Comparison of ENCODE assay signal across 13 mouse cellular contexts in the genomic region with DNA sequence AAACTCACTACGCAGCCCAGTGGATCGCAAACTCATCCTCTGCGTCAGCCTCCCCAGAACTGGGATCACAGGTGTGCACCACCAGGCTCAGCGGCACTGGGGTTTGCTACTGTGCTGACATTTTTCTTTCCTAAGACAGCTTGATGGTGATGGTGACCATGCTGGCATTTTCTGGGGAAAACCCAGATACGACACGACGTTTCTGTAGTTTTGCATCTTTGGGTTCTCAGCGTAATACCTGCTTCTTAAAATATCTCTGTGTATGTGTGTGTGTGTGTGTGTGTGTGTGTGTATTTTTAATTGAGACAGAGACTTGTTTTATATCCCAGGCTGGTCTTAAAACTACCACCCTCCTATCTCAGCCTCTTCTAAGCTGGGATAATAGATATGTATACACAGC. TPM values are rescaled to one million over a fixed set of nuclear protein-coding genes. Genes with fewer than 3 reads are reported as not detected.
DNase-seq lines count a peak whose midpoint lies in the region; ATAC-seq and TF ChIP-seq lines count a peak whose summit lies in the region.
"Had no signal": no experiment of that assay in that cellular context is flagged by ENCODE, and none has a peak within 500 bp of the region (broad histone marks: within the 10 kb centered on the region; RNA-seq: fewer than 3 reads in every experiment).

No protein-coding gene starts in this region.

- peaks cover 6% of the 10 kb centered on the region; the same call in 1 of the 2 replicates for H3K27me3 ChIP-seq in heart, embryonic 15.5 days
- H3K27me3 ChIP-seq in limb, embryonic 13.5 days = peaks cover 8% of the 10 kb centered on the region; the same call in 1 of the 2 replicates
- no peaks in the 10 kb centered on the region; the same call in 1 of the 2 replicates for H3K27me3 ChIP-seq in limb, embryonic 10.5 days (ENCODE audit: low read depth, poor library complexity, severe bottlenecking)
- H3K27me3 ChIP-seq in limb, embryonic 14.5 days (ENCODE audit: control insufficient read depth, insufficient read depth, low read length) = no peaks in the 10 kb centered on the region
- H3K27me3 ChIP-seq: forebrain, embryonic 13.5 days had no signal

- H3K4me3 ChIP-seq in heart, embryonic 15.5 days = no peak overlapping the region
- H3K4me3 ChIP-seq in limb, embryonic 13.5 days = no peak overlapping the region
- H3K4me3 ChIP-seq in limb, embryonic 10.5 days = no peak overlapping the region
- peak overlapping the region; percentile 34 for H3K4me3 ChIP-seq in brown adipose tissue, adult 24 weeks (ENCODE audit: insufficient read depth, low read depth, low read length)
- no peak overlapping the region for H3K4me3 ChIP-seq in limb, embryonic 14.5 days (replicated peaks; ENCODE audit: low read length)
- H3K4me3 ChIP-seq: forebrain, embryonic 13.5 days; liver, embryonic 12.5 days; myocyte had no signal

- no peak for DNase-seq in heart, adult 11 months
- DNase-seq in limb, embryonic 10.5 days (ENCODE audit: low spot score) = no peak
- DNase-seq in limb, embryonic 14.5 days (ENCODE audit: low spot score) = no peak
- DNase-seq in adrenal gland, adult 8-10 months = no peak
- DNase-seq in thymus, postnatal 36 days = no peak
- DNase-seq: cerebellum, adult 11 months; thymus, adult 18-20 months had no signal

- no peak for TF ChIP-seq POLR2A in limb, embryonic 14.5 days (IDR thresholded peaks at IDR 0.05; ENCODE audit: borderline replicate concordance, extremely low read depth, insufficient read depth, insufficient read length)

- no peak overlapping the region for H3K27ac ChIP-seq in heart, embryonic 15.5 days
- no peak overlapping the region for H3K27ac ChIP-seq in limb, embryonic 13.5 days
- H3K27ac ChIP-seq in limb, embryonic 10.5 days = no peak overlapping the region
- H3K27ac ChIP-seq in brown adipose tissue, adult 24 weeks (replicated peaks; ENCODE audit: low read depth, low read length) = 0 out of 2 replicates have a peak overlapping the region, but pooled peaks have one; percentile 36
- H3K27ac ChIP-seq in limb, embryonic 14.5 days (replicated peaks; ENCODE audit: low read depth, low read length) = no peak overlapping the region
- H3K27ac ChIP-seq: forebrain, embryonic 13.5 days; liver, embryonic 12.5 days had no signal

- H3K4me2 ChIP-seq in heart, embryonic 15.5 days = peak overlapping the region; percentile 48
- H3K4me2 ChIP-seq in limb, embryonic 13.5 days (replicated peaks) = peak overlapping the region; percentile 19; the same call in 1 of the 2 replicates
- H3K4me2 ChIP-seq in limb, embryonic 14.5 days (replicated peaks; ENCODE audit: low read depth, low read length, severe bottlenecking) = peak overlapping the region; percentile 23; the same call in 1 of the 2 replicates
- H3K4me2 ChIP-seq: forebrain, embryonic 13.5 days; liver, embryonic 12.5 days had no signal

- 81% methylated on average over 8 of the region's 8 CpGs for WGBS in heart, embryonic 15.5 days
- 75% methylated on average over 8 of the region's 8 CpGs for WGBS in limb, embryonic 13.5 days
- WGBS in limb, embryonic 10.5 days = 85% methylated on average over 8 of the region's 8 CpGs
- 78% methylated on average over 8 of the region's 8 CpGs for WGBS in limb, embryonic 14.5 days

- H3K9me3 ChIP-seq in heart, embryonic 15.5 days (replicated peaks) = no peaks in the 10 kb centered on the region
- H3K9me3 ChIP-seq in limb, embryonic 13.5 days = no peaks in the 10 kb centered on the region
- no peaks in the 10 kb centered on the region for H3K9me3 ChIP-seq in limb, embryonic 10.5 days (replicated peaks)
- no peaks in the 10 kb centered on the region for H3K9me3 ChIP-seq in limb, embryonic 14.5 days (ENCODE audit: control insufficient read depth, low read length)
- H3K9me3 ChIP-seq: forebrain, embryonic 13.5 days; liver, embryonic 12.5 days had no signal

- ATAC-seq in heart, embryonic 15.5 days (replicated peaks; ENCODE audit: insufficient number of reproducible peaks, insufficient read depth, low FRiP score, low read depth) = no peak
- no peak for ATAC-seq in limb, embryonic 13.5 days (ENCODE audit: low FRiP score, low read depth)
- ATAC-seq in limb, embryonic 14.5 days (ENCODE audit: low FRiP score, low read depth) = no peak
- ATAC-seq: forebrain, embryonic 13.5 days; liver, embryonic 12.5 days had no signal

- peak overlapping the region; percentile 14; the same call in 1 of the 2 replicates for H3K9ac ChIP-seq in heart, embryonic 15.5 days
- no peak overlapping the region for H3K9ac ChIP-seq in limb, embryonic 13.5 days
- no peak overlapping the region for H3K9ac ChIP-seq in limb, embryonic 14.5 days (ENCODE audit: low read depth, low read length, severe bottlenecking)
- H3K9ac ChIP-seq: forebrain, embryonic 13.5 days; liver, embryonic 12.5 days had no signal

- H3K4me1 ChIP-seq in heart, embryonic 15.5 days (replicated peaks) = peaks cover 3% of the 10 kb centered on the region; the same call in 1 of the 2 replicates
- H3K4me1 ChIP-seq in limb, embryonic 13.5 days = no peaks in the 10 kb centered on the region
- no peaks in the 10 kb centered on the region; the same call in 1 of the 2 replicates for H3K4me1 ChIP-seq in limb, embryonic 10.5 days
- peaks cover 4% of the 10 kb centered on the region; the same call in 1 of the 2 replicates for H3K4me1 ChIP-seq in brown adipose tissue, adult 24 weeks (ENCODE audit: control insufficient read depth, insufficient read depth, insufficient read length, low read length)
- no peaks in the 10 kb centered on the region for H3K4me1 ChIP-seq in limb, embryonic 14.5 days (ENCODE audit: control insufficient read depth, insufficient read depth, low read length)
- H3K4me1 ChIP-seq: forebrain, embryonic 13.5 days; liver, embryonic 12.5 days had no signal

- H3K36me3 ChIP-seq in heart, embryonic 15.5 days = no peaks in the 10 kb centered on the region
- H3K36me3 ChIP-seq in limb, embryonic 13.5 days = no peaks in the 10 kb centered on the region
- H3K36me3 ChIP-seq in limb, embryonic 10.5 days = no peaks in the 10 kb centered on the region
- no peaks in the 10 kb centered on the region for H3K36me3 ChIP-seq in limb, embryonic 14.5 days (ENCODE audit: control insufficient read depth, insufficient read depth, low read length)
- H3K36me3 ChIP-seq: liver, embryonic 12.5 days had no signal

RNA-seq across cellular contexts. Expression of gene Fa2h, which starts 26.3 kb away (rescaled TPM):
- polyA plus RNA-seq in heart, embryonic 15.5 days (2015; fragmentation: Nextera tagmentation; extraction: Ambion mirVana) = 0.08 TPM in 1 of 2 replicates, not detected in the other
- polyA plus RNA-seq in limb, embryonic 13.5 days (2015; fragmentation: Nextera tagmentation; extraction: Ambion mirVana) = not detected in 2 replicates
- polyA plus RNA-seq in limb, embryonic 10.5 days (2016; fragmentation: Nextera tagmentation; extraction: Ambion mirVana) = not detected in 2 replicates
- polyA plus RNA-seq in brown adipose tissue, adult 24 weeks (2012; ENCODE audit: insufficient read depth, insufficient read length, missing spikeins) = 1.0 TPM in 1 of 2 replicates, not detected in the other
- polyA plus RNA-seq in limb, embryonic 14.5 days (2012; rRNA removed) = 0.06 TPM in 1 of 2 replicates, not detected in the other
- polyA plus RNA-seq in limb, embryonic 14.5 days (2014; fragmentation: Nextera tagmentation; extraction: Ambion mirVana) = not detected in 2 replicates
- total RNA-seq in adrenal gland, adult 8-10 months (2022) = 1 to 10 TPM in 2 of 4 experiments, not detected in 2; 1.9 to 9.5 TPM
- polyA plus RNA-seq: forebrain, embryonic 13.5 days; liver, embryonic 12.5 days had no signal

RNA-seq across cellular contexts. Expression of gene Mlkl, which starts 29.4 kb away (rescaled TPM):
- 3.6 and 3.8 TPM in 2 replicates for polyA plus RNA-seq in heart, embryonic 15.5 days (2015; fragmentation: Nextera tagmentation; extraction: Ambion mirVana)
- polyA plus RNA-seq in limb, embryonic 13.5 days (2015; fragmentation: Nextera tagmentation; extraction: Ambion mirVana) = 0.42 and 0.47 TPM in 2 replicates
- polyA plus RNA-seq in limb, embryonic 10.5 days (2016; fragmentation: Nextera tagmentation; extraction: Ambion mirVana) = 0.34 and 0.70 TPM in 2 replicates
- 2.7 and 2.8 TPM in 2 replicates for polyA plus RNA-seq in brown adipose tissue, adult 24 weeks (2012; ENCODE audit: insufficient read depth, insufficient read length, missing spikeins)
- 0.46 and 0.59 TPM in 2 replicates for polyA plus RNA-seq in limb, embryonic 14.5 days (2012; rRNA removed)
- polyA plus RNA-seq in limb, embryonic 14.5 days (2014; fragmentation: Nextera tagmentation; extraction: Ambion mirVana) = 1.0 and 1.4 TPM in 2 replicates
- 10 to 100 TPM in 2 of 4 experiments, 1 to 10 TPM in 2; 7.0 to 26.7 (median 11.4) TPM for total RNA-seq in adrenal gland, adult 8-10 months (2022)
